Mouse (Mus musculus): ENCODE data around the gene Lgals9.

Gene Lgals9

DNA sequence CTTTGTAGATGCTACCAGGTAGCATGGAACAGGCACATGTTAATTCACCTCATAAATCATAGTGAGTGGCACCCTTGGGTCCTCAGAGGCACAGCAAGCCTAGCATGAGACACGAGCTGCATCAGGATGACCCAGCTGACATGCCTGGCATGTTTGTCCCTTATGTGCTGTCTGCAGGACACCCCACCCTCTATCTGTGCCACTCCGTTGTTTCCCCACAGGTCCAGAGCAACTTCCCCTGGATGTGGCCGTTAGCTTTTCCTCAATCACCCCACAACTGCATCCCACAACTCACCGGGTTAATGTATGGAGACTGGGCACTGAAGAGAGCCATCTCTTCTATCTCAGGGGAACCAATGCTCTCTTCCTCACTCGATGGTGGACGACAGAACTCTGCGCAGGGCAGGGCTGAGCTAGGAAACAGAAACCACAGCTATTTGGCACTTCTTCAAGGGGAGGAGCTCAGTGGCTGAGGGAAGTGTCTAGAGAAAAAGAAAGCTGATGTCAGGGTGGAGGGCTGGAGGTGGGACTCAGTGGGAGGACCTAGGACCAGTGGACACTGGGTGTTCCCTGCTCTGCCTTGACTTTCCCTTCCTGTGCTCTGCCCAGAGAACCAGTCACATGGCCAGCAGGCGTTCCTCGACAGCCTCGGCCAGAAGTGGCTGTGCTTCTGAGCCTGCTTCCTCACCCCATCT lies at the start of gene Lgals9:
TSS of gene Lgals9 (minus strand) at position 464 of the 695 bp plus-strand sequence.
- DNase-seq = peak; percentile 53 to 72

DNA sequence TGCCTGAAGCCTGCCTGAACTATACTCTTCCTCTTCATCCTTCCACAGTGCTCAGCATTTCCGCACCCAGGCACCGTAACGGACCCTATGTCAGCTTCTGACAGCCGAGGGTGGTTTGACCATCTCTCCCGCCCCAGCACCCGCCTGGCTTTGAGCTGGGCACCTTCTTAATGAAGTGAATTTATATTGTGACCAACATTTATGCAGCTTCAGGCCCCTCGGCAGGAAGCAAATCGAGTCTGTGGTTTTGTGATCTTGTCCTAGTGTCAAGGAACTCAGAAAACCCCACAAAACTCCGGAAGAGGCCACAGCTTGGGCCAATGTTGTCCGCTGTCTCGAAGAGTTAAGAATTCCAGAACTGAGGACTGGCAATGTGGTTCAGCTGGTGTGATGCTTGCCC lies 48.9 kb upstream of the Lgals9 start:
- peak in 1 of 2 experiments; percentile 9 for DNase-seq

- peak in 1 of 2 experiments; percentile 13 for DNase-seq
Measured at GRCm38 (mm10) chr11:79033021-79033420, 48.3 kb upstream of the Lgals9 start.

- no peak for DNase-seq
Measured at GRCm38 (mm10) chr11:79031452-79031746, 46.7 kb upstream of the Lgals9 start.

DNA sequence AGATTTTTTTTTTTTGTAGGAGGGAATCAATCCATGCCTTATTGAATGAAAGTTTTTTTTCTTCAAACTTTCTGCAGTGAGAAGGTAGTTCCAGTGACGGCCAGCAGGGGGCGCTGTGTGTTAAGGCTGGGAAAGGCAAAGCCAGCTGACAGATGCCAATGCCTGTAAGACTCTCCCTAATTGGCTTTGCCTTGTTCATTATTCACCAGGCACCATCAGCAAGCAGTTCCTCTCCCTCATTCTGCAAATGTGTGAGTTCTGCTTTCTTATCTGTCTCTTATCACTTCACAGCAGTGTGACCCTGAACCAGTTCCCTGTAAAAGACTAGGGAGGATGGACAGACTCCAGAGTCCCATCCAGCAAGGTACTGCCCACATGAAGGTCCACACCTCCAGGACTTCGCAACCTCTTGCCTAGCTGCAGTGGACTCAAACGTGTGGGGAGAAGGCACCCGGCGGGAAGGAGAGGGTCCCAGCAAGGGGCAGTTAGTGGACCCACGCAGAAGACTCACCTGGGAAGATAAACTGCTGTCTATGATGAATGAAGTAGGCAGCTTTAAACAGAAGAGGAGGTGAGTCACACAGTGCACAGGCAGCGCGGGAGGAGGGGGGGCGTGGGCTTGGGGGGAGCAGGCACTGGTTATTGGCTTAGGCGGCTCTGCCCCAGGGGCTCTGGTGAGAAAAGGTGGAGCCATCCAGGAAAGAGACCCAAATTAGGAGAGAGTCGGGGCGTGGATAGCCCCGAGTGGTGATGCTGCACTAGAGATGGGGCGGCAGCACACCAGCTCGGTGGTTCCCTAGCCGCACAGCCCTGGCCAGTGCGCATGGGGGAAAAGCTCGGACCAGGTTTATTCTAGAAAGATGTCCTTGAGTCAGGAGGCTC lies 46.1 kb upstream of the Lgals9 start:
- DNase-seq = peak; percentile 52 to 59

DNA sequence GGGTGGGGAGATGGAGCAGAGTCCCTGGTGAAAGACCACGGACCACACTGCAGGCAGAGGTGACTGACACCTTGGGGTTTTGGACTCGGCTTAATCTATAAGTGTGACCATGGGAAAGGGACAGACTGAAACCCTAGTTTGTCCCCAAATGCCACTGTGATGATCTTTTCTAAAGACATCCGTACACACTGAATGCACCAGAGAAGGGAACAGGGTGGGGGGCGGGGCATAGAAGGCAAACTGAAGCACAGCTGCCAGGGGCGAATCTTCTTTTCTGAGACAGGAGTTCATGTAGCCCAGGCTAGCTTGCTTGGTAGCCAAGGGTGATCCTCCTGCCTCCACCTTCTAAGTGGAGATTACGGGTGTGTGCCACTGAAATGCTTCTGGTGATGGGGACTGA lies 39.0 kb upstream of the Lgals9 start:
- DNase-seq = peak in 1 of 2 experiments; percentile 20

GRCm38 (mm10) chr11:79023342-79023741 lies 38.6 kb upstream of the Lgals9 start:
- peak; percentile 75 to 86 for DNase-seq

- peak in 1 of 2 experiments; percentile 40 for DNase-seq
Measured at GRCm38 (mm10) chr11:79022836-79023235, 38.1 kb upstream of the Lgals9 start.

- peak in 1 of 2 experiments; percentile 26 for DNase-seq
Measured at GRCm38 (mm10) chr11:79020535-79021045, 35.8 kb upstream of the Lgals9 start.

DNA sequence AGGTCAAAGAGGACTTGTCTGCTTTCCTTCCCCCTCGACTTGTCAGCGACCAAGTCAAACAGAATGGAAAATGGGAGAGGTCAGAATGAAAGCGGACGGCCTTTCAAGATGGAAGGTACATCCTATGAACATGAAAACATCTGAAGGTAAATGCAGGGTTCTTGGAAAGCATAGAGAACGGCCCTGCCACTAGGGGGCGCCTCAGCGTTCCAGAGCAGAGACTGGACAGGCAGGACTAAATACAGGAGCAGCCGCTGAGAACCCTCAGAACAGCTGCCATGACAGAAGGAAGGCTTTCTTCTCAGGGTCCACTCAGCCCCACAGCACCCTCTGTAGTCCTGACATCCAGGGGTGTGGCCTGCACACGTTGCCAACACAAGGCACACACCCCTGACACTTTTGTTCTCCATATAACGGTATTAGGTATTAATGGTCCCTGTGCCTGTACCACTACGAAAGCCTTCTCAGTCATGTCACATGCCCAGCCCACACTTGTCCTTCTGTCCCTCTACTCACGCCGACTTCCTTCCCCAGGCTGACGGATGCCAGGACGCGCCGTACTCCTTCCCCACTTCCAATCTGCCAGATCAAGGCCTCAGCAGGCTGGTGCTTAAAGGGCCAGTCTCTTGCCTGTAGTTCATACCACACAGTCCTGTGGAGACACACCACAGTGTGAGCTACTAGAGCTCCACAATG lies 35.2 kb upstream of the Lgals9 start:
- peak in 1 of 2 experiments; percentile 52 for DNase-seq

DNA sequence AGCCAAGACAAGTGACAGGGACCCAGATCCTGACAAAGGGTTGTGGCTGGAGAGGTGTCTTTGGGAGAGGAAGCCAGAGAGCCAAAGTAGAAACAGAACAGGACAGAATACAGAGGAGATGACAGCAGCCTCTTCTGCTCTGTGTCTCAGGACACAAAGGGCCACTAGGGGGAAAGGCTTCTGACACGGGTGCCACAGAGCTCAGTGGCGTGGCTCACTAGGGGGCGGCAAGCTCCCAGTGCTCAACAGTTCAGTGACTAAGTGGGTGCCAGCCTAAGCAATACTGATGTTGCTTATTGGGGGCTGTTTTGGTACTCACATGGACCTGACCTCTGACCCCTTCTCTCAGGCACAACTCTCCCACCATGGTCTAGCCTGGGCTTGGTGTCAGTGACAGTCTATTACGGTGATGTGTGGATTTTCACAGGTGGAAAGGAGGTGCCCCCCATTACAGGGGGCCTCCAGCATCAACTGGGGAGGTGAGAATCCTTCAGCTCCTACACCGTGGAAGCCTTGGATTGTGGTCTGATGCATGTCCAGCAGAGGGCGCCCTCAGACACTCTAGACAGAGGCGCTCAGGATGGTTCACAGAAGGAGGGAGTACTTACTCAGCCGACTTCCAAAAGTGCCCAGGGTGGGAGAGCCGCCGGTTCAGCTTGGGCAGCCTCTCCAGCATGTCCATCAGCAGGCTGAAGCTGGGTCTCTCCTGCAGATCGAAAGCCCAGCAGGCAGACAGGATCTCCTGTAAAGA lies 34.4 kb upstream of the Lgals9 start:
- DNase-seq = peak in 1 of 2 experiments; percentile 71

GRCm38 (mm10) chr11:79017161-79017606 lies 32.4 kb upstream of the Lgals9 start:
- no peak for DNase-seq

DNA sequence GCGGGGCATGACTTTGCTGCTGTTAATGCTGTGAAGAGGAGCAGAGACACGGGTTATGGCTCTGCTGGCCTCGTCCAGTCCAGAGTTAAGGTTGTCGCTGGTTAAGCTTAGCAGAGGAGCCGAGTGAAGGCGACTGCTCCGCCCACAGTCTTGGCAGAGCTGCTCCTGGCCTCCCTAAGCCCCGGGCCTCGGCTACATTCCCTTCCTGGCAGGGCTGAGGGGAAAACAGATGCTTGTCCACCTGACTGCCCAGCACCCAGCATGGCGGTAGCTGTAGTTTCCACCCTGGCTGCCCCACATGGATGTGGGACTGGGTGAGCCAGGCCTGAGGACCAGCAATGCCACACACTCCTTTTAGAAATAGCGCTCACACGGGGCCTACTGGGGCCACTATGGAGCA lies 31.5 kb upstream of the Lgals9 start:
- no peak for DNase-seq

GRCm38 (mm10) chr11:79015660-79016215 lies 31.0 kb upstream of the Lgals9 start:
- peak in 1 of 2 experiments; percentile 34 for DNase-seq

GRCm38 (mm10) chr11:79014602-79015325 lies 30.0 kb upstream of the Lgals9 start:
- no peak for DNase-seq

DNA sequence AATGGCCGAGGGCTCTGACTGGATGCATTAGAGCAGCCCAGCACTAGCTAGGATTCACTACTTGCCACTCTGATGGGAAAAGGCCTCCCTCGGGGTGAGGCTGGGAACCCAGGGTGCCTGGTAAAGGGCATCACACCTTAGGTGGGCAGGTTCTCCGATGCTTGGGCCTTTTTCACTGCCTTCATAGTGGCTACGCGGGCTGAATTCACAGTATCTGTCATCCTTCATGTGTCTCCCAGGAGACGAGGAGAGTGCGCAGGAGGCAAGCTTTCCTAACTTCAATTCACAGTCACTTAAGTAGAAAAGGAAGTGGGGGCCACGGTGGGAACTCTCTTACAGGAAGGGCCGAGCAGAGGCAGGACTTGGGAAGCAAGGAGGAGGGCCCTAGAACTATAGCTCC lies 29.1 kb upstream of the Lgals9 start:
- DNase-seq = no peak

GRCm38 (mm10) chr11:79013056-79013455 lies 28.3 kb upstream of the Lgals9 start:
- no peak for DNase-seq

- no peak for DNase-seq
Measured at GRCm38 (mm10) chr11:79012529-79012928, 27.8 kb upstream of the Lgals9 start.

DNA sequence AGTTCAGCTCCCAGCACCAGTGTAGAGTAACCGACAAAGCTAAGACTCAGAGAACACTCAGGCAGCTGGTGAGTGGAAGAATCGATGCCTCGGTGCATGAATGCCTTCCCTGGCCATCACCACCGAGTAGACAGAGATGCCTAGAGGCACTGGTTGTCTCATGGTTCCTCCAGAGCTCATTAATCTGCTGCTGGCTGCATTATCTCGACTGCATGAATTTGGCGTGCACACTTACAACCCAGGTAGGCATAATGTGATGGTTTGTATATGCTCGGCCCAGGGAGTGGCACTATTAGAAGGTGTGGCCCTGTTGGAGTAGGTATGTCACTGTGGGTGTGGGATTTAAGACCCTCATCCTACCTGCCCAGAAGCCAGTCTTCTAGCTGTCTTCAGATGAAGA lies 24.1 kb upstream of the Lgals9 start:
- DNase-seq = peak in 1 of 2 experiments; percentile 4

GRCm38 (mm10) chr11:79008007-79008775 lies 23.4 kb upstream of the Lgals9 start:
- peak in 1 of 2 experiments; percentile 49 for DNase-seq

All from thymus, adult 18-20 months (tissue).